Comparison of ENCODE assay signal across 30 mouse cellular contexts in the genomic region with DNA sequence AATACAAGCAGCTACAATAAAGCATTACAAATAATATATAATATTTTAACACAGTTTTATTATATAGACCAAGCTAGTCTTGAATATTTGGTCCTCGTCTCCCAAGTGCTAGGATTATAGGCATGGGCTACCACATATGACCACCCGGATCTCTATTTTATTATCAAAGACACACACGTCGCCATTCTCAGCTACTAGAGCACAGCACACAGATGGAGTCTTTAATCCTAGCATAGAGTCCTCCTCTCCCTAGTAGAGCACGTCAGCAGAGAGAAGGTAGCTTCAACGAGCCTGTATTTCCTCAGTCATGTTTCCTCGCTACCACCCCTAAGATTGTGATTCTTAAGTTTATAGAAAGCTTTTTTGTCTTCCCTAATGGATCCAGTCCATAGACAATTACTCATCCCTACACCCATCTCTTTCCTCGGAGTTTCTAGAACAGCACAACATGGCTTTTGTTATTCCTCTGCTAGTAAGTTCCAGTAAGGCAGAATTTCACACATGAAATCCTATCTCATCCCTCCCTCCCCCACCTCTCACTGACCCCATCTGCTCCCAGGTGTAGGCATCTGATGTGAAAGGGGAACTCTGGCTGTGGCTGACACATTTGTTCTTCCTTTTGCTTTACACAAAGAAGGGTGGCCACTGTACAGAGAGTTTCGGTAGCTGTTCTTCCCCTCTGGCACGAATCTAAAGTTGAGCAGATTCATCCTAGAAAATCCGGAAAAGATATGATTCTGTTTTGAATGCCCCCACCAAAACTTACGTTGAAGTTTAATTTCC. TPM values are rescaled to one million over a fixed set of nuclear protein-coding genes. Genes with fewer than 3 reads are reported as not detected.
DNase-seq lines count a peak whose midpoint lies in the region; ATAC-seq and TF ChIP-seq lines count a peak whose summit lies in the region.
"Had no signal": no experiment of that assay in that cellular context is flagged by ENCODE, and none has a peak within 500 bp of the region (broad histone marks: within the 10 kb centered on the region; RNA-seq: fewer than 3 reads in every experiment).

No protein-coding gene starts in this region.

- no peak for TF ChIP-seq CTCF in lung, postnatal 0 days (IDR thresholded peaks at IDR 0.05)

- WGBS in lung, postnatal 0 days: 70% methylated on average over 12 of the region's 12 CpGs

- no peaks in the 10 kb centered on the region for H3K4me1 ChIP-seq in lung, postnatal 0 days (ENCODE audit: insufficient read depth, low read depth, low read length)
- H3K4me1 ChIP-seq: embryonic facial prominence, embryonic 12.5 days; heart, embryonic 12.5 days; heart, embryonic 15.5 days; hindbrain, embryonic 15.5 days had no signal

- no peak overlapping the region for H3K27ac ChIP-seq in lung, postnatal 0 days (ENCODE audit: low read length)
- H3K27ac ChIP-seq: embryonic facial prominence, embryonic 12.5 days; embryonic facial prominence, embryonic 15.5 days; gastrocnemius, adult 2 months; heart, adult 2 months; heart, embryonic 15.5 days; hindbrain, embryonic 15.5 days had no signal

- no peaks in the 10 kb centered on the region for H3K27me3 ChIP-seq in splenic B cell, adult 2 months (ENCODE audit: control insufficient read depth, insufficient read depth, low read length, poor library complexity, severe bottlenecking)
- no peaks in the 10 kb centered on the region for H3K27me3 ChIP-seq in lung, postnatal 0 days (replicated peaks; ENCODE audit: insufficient read depth, low read length)
- H3K27me3 ChIP-seq: embryonic facial prominence, embryonic 12.5 days; embryonic facial prominence, embryonic 15.5 days; heart, embryonic 12.5 days; heart, embryonic 15.5 days; hindbrain, embryonic 15.5 days had no signal

- TF ChIP-seq EP300 in lung, postnatal 0 days (IDR thresholded peaks at IDR 0.05): no peak

- ATAC-seq in granulocyte monocyte progenitor cell, adult 5-6 weeks (replicated peaks; ENCODE audit: poor library complexity, severe bottlenecking): peak; percentile 57
- ATAC-seq in lung, postnatal 0 days: no peak
- ATAC-seq in activated CD4-positive, CD25-positive, alpha-beta regulatory T cell, adult 4 months: no peak
- ATAC-seq: forebrain, embryonic 14.5 days; forebrain, postnatal 0 days; intestine, postnatal 0 days had no signal

- H3K9ac ChIP-seq in lung, postnatal 0 days (replicated peaks; ENCODE audit: low read depth): no peak overlapping the region
- H3K9ac ChIP-seq: embryonic facial prominence, embryonic 12.5 days; embryonic facial prominence, embryonic 15.5 days; forebrain, postnatal 0 days; heart, embryonic 12.5 days; heart, embryonic 15.5 days; hindbrain, embryonic 15.5 days had no signal

- no peaks in the 10 kb centered on the region for H3K9me3 ChIP-seq in lung, postnatal 0 days (ENCODE audit: low read length)
- H3K9me3 ChIP-seq: embryonic facial prominence, embryonic 12.5 days; embryonic facial prominence, embryonic 15.5 days; heart, embryonic 12.5 days; heart, embryonic 15.5 days; hindbrain, embryonic 15.5 days had no signal

- H3K4me3 ChIP-seq in lung, postnatal 0 days (ENCODE audit: low read depth, low read length): no peak overlapping the region
- H3K4me3 ChIP-seq: embryonic facial prominence, embryonic 12.5 days; embryonic facial prominence, embryonic 15.5 days; gastrocnemius, adult 2 months; heart, adult 2 months; heart, embryonic 12.5 days; heart, embryonic 15.5 days; hindbrain, embryonic 15.5 days had no signal

- peak; percentile 0 for DNase-seq in cerebellum, adult 11 months
- no peak for DNase-seq in cerebellum, postnatal 10 days
- peak; percentile 82 for DNase-seq in A20 (ENCODE audit: low read depth, low spot score)
- DNase-seq in splenic B cell, adult 2 months (ENCODE audit: low read depth, low spot score): peak; percentile 34
- no peak for DNase-seq in lung, postnatal 0 days (ENCODE audit: low spot score)
- DNase-seq: adrenal gland, postnatal 10 days; adrenal gland, postnatal 36 days; B cell, adult 2 months; cerebellum, postnatal 36 days; forebrain, postnatal 0 days; gastrocnemius, adult 2 months; gastrocnemius, postnatal 14 days; heart, adult 2 months; heart, postnatal 10 days; heart, postnatal 4 days had no signal

- H3K36me3 ChIP-seq in splenic B cell, adult 2 months (ENCODE audit: control insufficient read depth, insufficient read depth, low read length, poor library complexity, severe bottlenecking): no peaks in the 10 kb centered on the region
- no peaks in the 10 kb centered on the region for H3K36me3 ChIP-seq in lung, postnatal 0 days (ENCODE audit: insufficient read depth, low read length)
- H3K36me3 ChIP-seq: embryonic facial prominence, embryonic 12.5 days; embryonic facial prominence, embryonic 15.5 days; heart, embryonic 12.5 days; heart, embryonic 15.5 days; hindbrain, embryonic 15.5 days had no signal

- no peak overlapping the region for H3K4me2 ChIP-seq in lung, postnatal 0 days (replicated peaks; ENCODE audit: low read depth, low read length)
- H3K4me2 ChIP-seq: embryonic facial prominence, embryonic 12.5 days; embryonic facial prominence, embryonic 15.5 days; heart, embryonic 12.5 days; heart, embryonic 15.5 days; hindbrain, embryonic 15.5 days had no signal

RNA-seq across cellular contexts. Expression of a gene that starts 7.3 kb away (rescaled TPM):
- 47.7 and 54.6 TPM in 2 replicates for total RNA-seq in granulocyte monocyte progenitor cell, adult 5-6 weeks (2014; fragmentation: Nextera tagmentation)
- 31.1 and 33.4 TPM in 2 replicates for total RNA-seq in granulocyte monocyte progenitor cell, adult 5-6 weeks (2017)
- 35.8 and 40.0 TPM in 2 replicates for polyA plus RNA-seq in lung, postnatal 0 days (2015; fragmentation: Nextera tagmentation; extraction: Ambion mirVana)
- polyA plus RNA-seq in activated CD4-positive, CD25-positive, alpha-beta regulatory T cell, adult 4 months (2017; shearing (Covaris generic)): 10 to 100 TPM; 35.9 TPM

RNA-seq across cellular contexts. Expression of a gene that starts 26.1 kb away (rescaled TPM):
- not detected in 2 replicates for total RNA-seq in granulocyte monocyte progenitor cell, adult 5-6 weeks (2014; fragmentation: Nextera tagmentation)
- total RNA-seq in granulocyte monocyte progenitor cell, adult 5-6 weeks (2017): not detected in 2 replicates
- 2.2 TPM in 1 of 2 replicates, not detected in the other for polyA plus RNA-seq in lung, postnatal 0 days (2015; fragmentation: Nextera tagmentation; extraction: Ambion mirVana)
- not detected for polyA plus RNA-seq in activated CD4-positive, CD25-positive, alpha-beta regulatory T cell, adult 4 months (2017; shearing (Covaris generic))
- total RNA-seq: adrenal gland, adult 18-20 months; adrenal gland, postnatal 10 days; adrenal gland, postnatal 36 days; forebrain, postnatal 0 days; gastrocnemius, adult 2 months; gastrocnemius, postnatal 14 days; gastrocnemius, postnatal 4 days; heart, adult 2 months; heart, postnatal 10 days; heart, postnatal 4 days had no signal
- polyA plus RNA-seq: cerebellum, adult 2 months; embryonic facial prominence, embryonic 12.5 days; embryonic facial prominence, embryonic 15.5 days; forebrain, embryonic 11.5 days; forebrain, postnatal 0 days; frontal cortex, adult 2 months; heart, adult 2 months; heart, embryonic 12.5 days; heart, embryonic 15.5 days; hindbrain, embryonic 11.5 days; hindbrain, embryonic 15.5 days; intestine, postnatal 0 days had no signal

Comparison
In these comparisons a context has a peak if more than half of its experiments do, and no peak if none do; other contexts are left out.
1. DNase-seq: peak in cerebellum, adult 11 months (single experiment), A20 (single experiment) and splenic B cell, adult 2 months (single experiment); none in cerebellum, postnatal 10 days (0 of 2) and lung, postnatal 0 days (single experiment).